Mouse (Mus musculus) cerebellum, postnatal 36 days (tissue): ENCODE measurements around the gene Saxo1.

Experiments
- DNase-seq, 2 experiments: peaks; one replicate each; pipeline ENCODE4 v3.0.0; 2021 to 2022; ENCODE audit warnings: mixed read lengths in 2 of 2

Saxo1 gene

DNA sequence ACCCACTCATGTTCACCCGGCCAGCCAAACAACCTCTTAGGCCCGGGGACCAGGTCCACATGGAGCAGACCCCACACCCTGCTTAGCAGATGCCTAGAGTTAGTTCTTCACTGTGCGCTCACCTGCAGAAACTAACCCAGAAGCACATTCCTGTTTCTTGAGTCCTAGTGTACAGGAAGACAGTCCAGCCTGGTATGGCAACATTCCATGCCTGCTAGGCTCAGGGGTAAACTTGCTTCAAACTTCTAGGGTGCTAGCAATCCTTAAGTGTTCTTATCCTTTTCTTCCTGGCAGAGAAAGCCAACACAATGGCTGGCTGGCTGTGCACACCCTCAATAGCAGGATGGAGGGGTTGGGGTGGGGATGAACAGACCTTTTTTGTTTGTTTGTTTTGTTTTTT is 147.2 kb downstream of the Saxo1 start:
- DNase-seq = no peak

DNA sequence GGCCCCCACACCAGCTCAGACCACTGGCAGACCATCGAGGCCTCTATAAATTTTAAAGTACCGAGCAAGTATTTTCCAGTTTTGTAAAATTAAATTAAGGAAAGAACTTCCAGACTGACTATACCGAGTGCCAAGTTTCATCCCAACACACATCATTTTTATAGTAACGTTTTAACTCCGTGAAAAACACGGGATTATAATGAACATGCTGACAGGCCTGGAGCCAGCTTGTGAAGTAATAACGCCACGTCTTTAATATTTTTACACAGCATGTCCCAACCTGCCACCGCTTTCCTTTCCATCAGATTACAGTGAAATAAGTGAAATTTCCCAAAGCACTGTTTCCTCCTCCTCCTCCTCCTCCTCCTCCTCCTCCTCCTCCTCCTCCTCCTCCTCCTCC is 149.7 kb downstream of the Saxo1 start:
- DNase-seq = no peak

DNA sequence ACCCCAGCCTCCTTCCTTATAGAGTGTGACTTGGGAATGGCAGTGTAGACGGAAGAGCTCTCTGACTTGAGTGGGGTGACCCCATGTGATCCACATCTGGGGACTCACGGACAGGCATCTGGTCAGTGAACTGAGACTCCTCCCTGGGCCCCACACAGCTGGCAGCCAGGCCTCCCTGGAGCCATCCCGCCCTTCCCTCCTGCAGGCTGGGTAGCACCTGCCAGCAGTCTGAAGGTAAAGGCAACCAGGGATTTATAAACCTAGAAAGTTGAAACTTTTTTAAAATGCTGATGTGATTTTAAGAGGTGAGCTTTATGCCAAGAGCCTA is 151.0 kb downstream of the Saxo1 start:
- no peak for DNase-seq

DNA sequence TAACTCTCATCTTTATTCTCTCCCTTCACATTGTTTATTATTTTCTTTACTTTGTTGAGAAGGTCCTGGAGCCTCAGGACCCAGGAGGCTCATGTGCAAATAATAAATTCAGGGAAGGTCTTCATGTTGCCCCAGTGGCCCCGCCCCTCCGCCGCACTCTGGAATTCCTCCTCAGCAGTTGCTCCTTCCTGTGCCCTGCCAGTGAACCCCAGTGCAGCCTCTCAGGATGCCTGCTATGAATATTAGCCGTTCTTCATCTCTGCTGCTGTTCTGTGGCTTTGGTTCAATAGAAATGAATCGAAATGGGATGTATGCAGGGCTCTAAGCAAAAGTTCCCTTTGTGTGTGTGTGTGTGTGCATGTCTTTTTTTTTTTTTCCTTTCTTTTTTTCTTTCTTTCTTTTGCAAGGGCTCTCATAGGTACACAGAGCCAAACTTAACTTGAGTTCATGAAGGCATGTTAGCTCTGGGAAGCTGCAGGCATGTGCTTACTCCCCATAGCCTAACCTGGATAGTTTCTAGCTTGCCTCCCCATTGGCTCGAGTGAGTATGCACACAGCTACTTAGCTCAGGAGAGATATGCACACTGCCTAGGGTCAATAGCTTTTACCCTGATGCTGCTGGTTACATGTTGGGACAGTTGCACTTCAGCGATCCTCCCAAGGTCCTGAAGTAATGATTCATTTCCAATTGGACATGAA is 151.5 kb downstream of the Saxo1 start:
- no peak for DNase-seq

DNA sequence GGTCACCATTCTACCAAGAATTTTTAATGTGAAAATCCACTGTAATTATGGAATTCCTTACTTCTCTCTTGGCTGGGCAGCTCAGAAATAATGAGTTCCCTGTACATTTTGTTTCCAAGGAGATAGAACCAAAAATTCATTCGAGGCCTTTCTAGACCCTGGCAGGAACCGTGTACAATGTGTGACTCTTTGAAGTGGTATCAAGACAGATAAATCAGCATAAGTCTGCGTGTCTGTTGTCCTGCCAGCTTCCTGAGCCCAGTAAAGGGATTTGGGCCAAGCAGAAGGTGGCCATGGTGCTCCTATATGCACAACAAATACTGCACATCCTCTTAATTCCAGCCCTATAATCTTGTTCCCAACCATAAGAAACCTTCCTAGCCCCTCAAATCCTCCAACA is 157.0 kb downstream of the Saxo1 start:
- DNase-seq = no peak

DNA sequence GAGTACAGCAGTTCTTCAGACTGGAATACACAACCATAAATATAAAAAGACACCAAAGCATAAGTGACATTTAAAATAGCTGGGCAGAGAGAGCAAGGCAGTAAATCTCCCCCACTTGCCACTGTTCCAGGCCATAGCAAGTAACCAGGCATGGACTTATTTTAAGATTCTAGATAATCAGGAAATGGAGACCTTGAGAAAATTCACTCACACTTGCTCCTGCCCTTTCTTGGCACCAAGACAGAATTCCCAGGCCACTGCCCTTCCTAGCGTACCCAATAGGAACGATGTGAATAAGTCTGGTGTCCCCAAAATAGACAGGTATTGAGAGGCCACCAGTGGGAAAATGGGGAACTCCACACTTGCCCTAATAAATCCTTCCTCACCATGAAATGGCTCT is 160.7 kb downstream of the Saxo1 start:
- DNase-seq = no peak

DNA sequence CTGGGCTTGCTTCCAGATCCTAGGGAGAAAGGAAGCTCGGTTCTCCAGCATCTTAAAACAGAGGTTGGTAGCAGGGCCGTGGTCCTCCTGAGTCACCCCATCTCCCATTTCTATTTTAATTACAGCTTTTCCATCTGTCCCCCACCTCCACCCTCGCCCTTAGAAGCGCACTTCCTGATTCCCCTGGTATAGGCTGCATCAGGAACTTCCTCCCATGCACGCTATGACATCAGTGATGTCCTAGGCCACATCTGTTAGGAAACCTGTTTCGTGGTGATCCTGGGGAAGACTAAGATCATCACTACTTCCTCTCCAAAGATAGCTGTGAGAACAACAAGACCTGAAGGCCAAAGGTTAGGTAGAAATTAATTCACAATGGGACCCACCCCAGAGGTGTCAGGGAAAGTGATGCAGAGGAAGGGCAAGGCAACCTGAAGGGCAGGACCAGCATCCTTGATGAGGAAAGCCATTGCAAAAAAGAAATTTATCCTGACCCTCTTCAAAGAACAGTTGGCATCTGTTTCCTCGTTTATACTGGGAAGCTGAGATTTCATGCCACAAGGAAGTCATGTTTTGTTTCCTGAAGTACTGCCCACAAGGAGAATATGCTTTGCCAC is 161.3 kb downstream of the Saxo1 start:
- no peak for DNase-seq

DNA sequence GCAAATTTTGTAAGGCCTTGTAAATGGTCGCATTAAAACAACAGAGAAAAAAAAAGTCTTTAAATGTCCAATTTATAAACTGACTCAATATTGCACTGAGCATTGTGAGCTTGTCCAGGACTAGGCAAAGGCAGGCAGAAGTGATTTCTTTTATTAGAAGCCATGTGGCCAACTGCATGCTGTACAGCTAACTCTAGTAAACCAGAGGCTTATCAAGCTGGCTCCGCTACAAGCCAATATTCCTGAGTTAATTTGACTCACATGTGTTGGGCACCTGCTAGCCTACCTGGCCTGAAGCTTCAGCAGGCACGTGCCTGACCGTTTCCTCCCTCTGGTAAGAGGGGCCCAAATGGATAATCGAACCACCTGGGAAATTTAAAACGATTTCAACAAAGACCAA is 162.5 kb downstream of the Saxo1 start:
- no peak for DNase-seq
